Mouse (Mus musculus) stomach, embryonic 15.5 days (tissue): ENCODE results near the gene B4galt3. TPM values are rescaled to one million over a fixed set of nuclear protein-coding genes. Genes with fewer than 3 reads are reported as not detected.

Source experiments
- ATAC-seq: fragments of 200-750 bp; cut with Nextera tagmentation; 2 replicates; pipeline ENCODE4 v1.8.0; 2017; ENCODE audit warnings: low read depth, moderate number of reproducible peaks, moderate TSS enrichment; ENCODE audit not compliant: insufficient read depth, low FRiP score
- H3K27ac ChIP-seq: fragments of 300-500 bp; sonication (generic); 2 replicates; pipeline ENCODE4 v1.5.1; 2015; ENCODE audit warnings: mild to moderate bottlenecking, inconsistent platforms
- H3K27me3 ChIP-seq: fragments of 300-500 bp; sonication (generic); replicated peaks from 2 replicates; pipeline ENCODE4 v1.6.1; 2015; ENCODE audit warnings: inconsistent platforms
- H3K36me3 ChIP-seq: fragments of 300-500 bp; sonication (generic); 2 replicates; pipeline ENCODE4 v1.6.1; 2015; ENCODE audit warnings: inconsistent platforms
- H3K4me1 ChIP-seq: fragments of 300-500 bp; sonication (generic); 2 replicates; pipeline ENCODE4 v1.6.1; 2015; ENCODE audit warnings: inconsistent platforms
- H3K4me2 ChIP-seq: fragments of 300-500 bp; sonication (generic); 2 replicates; pipeline ENCODE4 v1.6.1; 2015; ENCODE audit warnings: mild to moderate bottlenecking, inconsistent platforms
- H3K4me3 ChIP-seq: fragments of 300-500 bp; sonication (generic); replicated peaks from 2 replicates; pipeline ENCODE4 v1.5.1; 2015; ENCODE audit warnings: inconsistent platforms
- H3K9ac ChIP-seq: fragments of 300-500 bp; sonication (generic); 2 replicates; pipeline ENCODE4 v1.6.1; 2015; ENCODE audit warnings: inconsistent platforms
- H3K9me3 ChIP-seq: fragments of 300-500 bp; sonication (generic); 2 replicates; pipeline ENCODE4 v1.6.1; 2016; ENCODE audit warnings: inconsistent platforms
- WGBS: fragments of 180-500 bp; shearing (Covaris S2); methylation state at CpG from one replicate; pipeline ENCODE4 v1.1.7; 2015; 5-methylcytosine and 5-hydroxymethylcytosine counted together
- polyA plus RNA-seq: library from polyadenylated mRNA; unstranded; fragments of >200 nt; fragmentation: Nextera tagmentation; extraction: Ambion mirVana; gene quantifications from 2 replicates; pipeline ENCODE4 v1.2.1, GENCODE M21; 2015

The B4galt3 gene
- polyA plus RNA-seq, 1 experiment from 2014 or later = 67.4 TPM

DNA sequence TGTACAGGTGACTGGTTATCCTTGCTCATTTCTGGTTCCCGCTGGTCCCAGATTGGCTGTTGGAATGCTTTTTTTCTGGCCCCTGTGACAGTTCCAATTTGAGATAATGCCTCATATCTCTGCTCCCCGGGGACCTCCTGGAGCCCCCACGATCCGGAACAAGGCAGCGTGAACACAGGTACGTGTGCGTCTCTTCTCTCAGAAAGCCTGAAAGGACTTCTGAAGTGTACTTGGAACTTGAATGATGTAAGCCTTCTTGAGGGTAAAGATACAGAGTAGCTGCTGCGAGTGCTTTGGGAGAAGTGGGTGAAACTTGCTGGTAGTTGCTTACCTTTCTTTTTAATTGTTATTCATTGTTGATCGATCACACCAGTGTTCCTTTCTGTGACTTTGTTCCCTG is 1.1 kb downstream of the B4galt3 start:
- peaks cover 12% of the 10 kb centered on the region; the same call in 1 of the 2 replicates for H3K4me1 ChIP-seq
- no peak for ATAC-seq
- H3K4me2 ChIP-seq = peak overlapping the region; percentile 90
- H3K36me3 ChIP-seq = peaks cover 36% of the 10 kb centered on the region
- 30% methylated on average over 9 of the region's 9 CpGs for WGBS
- no peaks in the 10 kb centered on the region for H3K27me3 ChIP-seq
- H3K27ac ChIP-seq = peak overlapping the region; percentile 75; the same call in 1 of the 2 replicates
- peak overlapping the region; percentile 62; the same call in 1 of the 2 replicates for H3K9ac ChIP-seq
- H3K4me3 ChIP-seq = peak overlapping the region; percentile 71
- H3K9me3 ChIP-seq = no peaks in the 10 kb centered on the region

DNA sequence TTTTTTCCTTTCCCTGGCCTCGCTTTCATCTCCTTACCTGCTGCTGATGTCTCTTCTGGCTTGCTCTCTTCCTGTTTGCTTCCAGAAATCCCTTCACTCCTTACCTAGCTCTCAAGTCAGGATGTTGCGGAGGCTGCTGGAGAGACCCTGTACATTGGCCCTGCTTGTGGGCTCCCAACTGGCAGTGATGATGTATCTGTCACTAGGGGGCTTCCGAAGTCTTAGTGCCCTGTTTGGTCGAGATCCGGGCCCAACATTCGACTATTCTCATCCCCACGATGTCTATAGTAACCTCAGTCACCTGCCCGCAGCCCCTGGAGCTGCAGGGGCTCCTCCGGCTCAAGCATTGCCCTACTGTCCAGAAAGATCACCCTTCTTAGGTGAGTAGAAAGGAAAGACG is 1.5 kb downstream of the B4galt3 start:
- Histone ChIP-seq H3K4me3 (peak overlapping the region; percentile 71; the same call in 1 of the 2 replicates), H3K9me3 (no peaks in the 10 kb centered on the region), H3K4me1 (peaks cover 12% of the 10 kb centered on the region; the same call in 1 of the 2 replicates), H3K27ac (no peak overlapping the region), H3K27me3 (no peaks in the 10 kb centered on the region), H3K4me2 (peak overlapping the region; percentile 90; the same call in 1 of the 2 replicates), H3K36me3 (peaks cover 40% of the 10 kb centered on the region), H3K9ac (no peak overlapping the region)
- ATAC-seq = no peak
- 59% methylated on average over 10 of the region's 10 CpGs for WGBS

DNA sequence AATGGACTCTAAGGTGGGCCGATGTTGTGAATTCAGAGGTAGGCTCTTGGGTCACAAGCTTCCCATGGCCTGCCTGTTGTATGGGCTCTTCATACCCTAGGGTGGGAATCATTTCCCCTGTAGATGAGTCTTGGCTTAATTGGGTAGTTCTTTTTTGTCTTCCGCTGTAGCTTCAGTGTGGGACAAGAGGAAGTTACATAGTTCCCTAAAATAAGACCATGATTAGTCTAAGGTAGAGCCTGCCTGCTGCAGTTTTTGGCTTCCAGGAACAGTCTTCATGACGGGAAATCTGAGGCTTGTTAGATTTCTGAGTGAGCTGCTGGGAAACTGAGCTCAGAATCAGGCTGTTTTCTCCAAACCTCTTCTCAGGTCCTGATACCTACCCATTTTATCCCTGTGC is 2.0 kb downstream of the B4galt3 start:
- 84% methylated on average over 3 of the region's 3 CpGs for WGBS
- no peak overlapping the region for H3K9ac ChIP-seq
- peaks cover 12% of the 10 kb centered on the region; the same call in 1 of the 2 replicates for H3K4me1 ChIP-seq
- H3K9me3 ChIP-seq = no peaks in the 10 kb centered on the region
- H3K27me3 ChIP-seq = no peaks in the 10 kb centered on the region
- H3K27ac ChIP-seq = no peak overlapping the region
- no peak for ATAC-seq
- H3K36me3 ChIP-seq = peaks cover 45% of the 10 kb centered on the region
- no peak overlapping the region for H3K4me3 ChIP-seq
- H3K4me2 ChIP-seq = peak overlapping the region; percentile 90; the same call in 1 of the 2 replicates

DNA sequence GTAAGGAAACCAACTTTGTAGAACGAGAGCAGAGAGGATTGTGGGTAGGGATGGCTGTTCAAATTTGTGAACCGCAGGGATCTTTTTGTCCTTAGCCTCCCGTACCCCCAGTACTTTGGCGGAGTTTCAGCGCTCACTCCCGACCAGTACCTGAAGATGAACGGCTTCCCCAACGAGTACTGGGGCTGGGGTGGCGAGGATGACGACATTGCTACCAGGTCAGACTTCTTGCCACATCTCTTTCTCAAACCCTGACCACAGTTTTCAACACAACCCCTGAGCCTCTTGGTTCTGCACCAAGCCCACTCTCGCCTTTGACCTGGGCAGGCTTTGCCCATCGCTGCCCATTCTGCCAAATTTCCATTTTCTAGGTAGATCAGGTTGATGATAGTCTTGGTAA is 4.0 kb downstream of the B4galt3 start:
- H3K9me3 ChIP-seq = no peaks in the 10 kb centered on the region
- no peak overlapping the region for H3K4me2 ChIP-seq
- H3K27me3 ChIP-seq = no peaks in the 10 kb centered on the region
- H3K4me3 ChIP-seq = no peak overlapping the region
- H3K9ac ChIP-seq = no peak overlapping the region
- H3K36me3 ChIP-seq = peaks cover 55% of the 10 kb centered on the region
- no peak overlapping the region for H3K27ac ChIP-seq
- no peak for ATAC-seq
- peaks cover 12% of the 10 kb centered on the region; the same call in 1 of the 2 replicates for H3K4me1 ChIP-seq
- WGBS = 87% methylated on average over 12 of the region's 12 CpGs

DNA sequence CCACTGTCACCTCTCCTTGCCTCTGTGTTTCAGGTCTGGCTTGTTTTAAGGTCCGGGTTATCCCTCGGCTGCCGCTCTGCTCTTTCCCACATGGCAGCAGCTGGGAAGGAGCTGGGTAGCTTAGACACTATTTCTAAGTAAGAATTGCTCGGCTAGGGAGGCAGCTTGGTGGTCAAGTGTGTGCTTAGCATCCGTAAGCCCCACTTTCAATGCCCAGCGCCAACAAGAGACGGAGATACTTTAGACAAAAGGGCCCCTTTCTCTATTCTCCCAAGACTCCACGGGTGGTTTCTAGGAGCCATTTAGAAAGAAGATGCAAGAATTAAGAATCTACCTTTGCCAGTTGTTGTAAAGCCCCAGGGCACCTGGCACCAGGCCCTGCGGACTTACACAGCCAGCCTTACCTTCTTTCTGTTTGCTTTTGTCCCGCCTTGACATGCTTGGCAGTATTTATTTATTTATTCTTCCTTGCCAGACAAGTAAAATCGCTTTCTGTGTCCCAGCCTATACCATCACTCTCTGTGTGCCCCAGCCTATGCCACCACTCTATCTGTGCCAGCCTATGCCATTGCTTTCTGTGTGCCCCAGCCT is 5.1 kb downstream of the B4galt3 start:
- no peak for ATAC-seq
- Histone ChIP-seq H3K4me3 (no peak overlapping the region), H3K27ac (no peak overlapping the region), H3K9ac (no peak overlapping the region), H3K36me3 (peaks cover 55% of the 10 kb centered on the region), H3K9me3 (no peaks in the 10 kb centered on the region), H3K4me1 (peaks cover 22% of the 10 kb centered on the region), H3K27me3 (no peaks in the 10 kb centered on the region), H3K4me2 (no peak overlapping the region)
- WGBS = 83% methylated on average over 11 of the region's 11 CpGs

DNA sequence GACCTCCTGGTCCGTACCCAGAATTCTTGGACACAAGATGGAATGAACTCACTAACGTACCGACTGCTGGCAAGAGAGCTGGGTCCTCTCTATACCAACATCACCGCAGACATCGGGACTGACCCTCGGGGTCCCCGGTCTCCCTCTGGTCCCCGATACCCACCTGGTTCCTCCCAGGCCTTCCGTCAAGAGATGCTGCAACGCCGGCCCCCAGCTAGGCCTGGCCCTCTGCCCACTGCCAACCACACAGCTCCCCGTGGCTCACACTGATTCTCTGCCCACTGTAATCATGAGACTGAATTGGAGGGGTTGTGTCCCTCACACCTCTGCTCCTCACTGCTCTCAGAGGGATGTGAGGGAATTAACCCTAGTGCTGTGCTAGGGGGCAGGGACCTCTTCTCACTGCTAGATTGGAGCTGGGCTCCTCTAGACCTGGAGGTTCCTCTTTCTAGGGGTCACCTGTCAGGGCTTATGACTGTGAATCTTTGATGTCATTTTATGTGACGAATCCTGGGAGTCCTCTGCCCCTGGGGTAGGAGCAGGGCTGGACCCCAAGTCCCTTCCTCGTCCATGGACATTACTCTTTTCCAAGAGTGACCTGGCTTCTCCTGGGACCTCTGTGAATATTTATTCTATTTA is 6.1 kb downstream of the B4galt3 start:
- WGBS = 88% methylated on average over 14 of the region's 14 CpGs

DNA sequence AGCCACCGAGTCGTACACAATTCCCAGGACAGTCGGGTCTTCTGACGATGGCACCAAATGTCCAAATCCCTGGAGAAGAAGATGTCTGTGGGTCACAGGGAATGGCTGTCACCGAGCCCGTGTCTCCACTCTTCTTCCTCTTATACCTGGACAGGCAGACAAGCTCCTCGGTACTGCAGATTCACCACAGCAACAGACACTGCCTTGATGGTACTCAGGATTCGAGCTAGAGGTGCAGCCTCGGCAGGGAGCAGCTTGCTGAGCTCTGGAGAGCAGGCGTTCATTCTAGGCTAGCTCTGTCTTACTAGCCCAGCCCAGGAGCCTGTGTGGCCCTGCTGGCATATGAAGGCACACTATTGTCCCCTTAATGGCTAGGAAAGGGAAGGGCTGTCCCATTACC is 7.6 kb downstream of the B4galt3 start:
- Histone ChIP-seq H3K9me3 (no peaks in the 10 kb centered on the region), H3K4me2 (no peak overlapping the region), H3K4me1 (peaks cover 12% of the 10 kb centered on the region), H3K9ac (no peak overlapping the region), H3K36me3 (peaks cover 53% of the 10 kb centered on the region), H3K4me3 (no peak overlapping the region), H3K27me3 (no peaks in the 10 kb centered on the region), H3K27ac (no peak overlapping the region)
- 82% methylated on average over 10 of the region's 10 CpGs for WGBS
- no peak for ATAC-seq

More for the DNA sequence above, 6.1 kb downstream of the B4galt3 start:
- Histone ChIP-seq H3K4me1 (peaks cover 21% of the 10 kb centered on the region), H3K9me3 (no peaks in the 10 kb centered on the region), H3K9ac (no peak overlapping the region), H3K36me3 (peaks cover 55% of the 10 kb centered on the region), H3K4me3 (no peak overlapping the region), H3K27me3 (no peaks in the 10 kb centered on the region), H3K27ac (no peak overlapping the region), H3K4me2 (no peak overlapping the region)
- no peak for ATAC-seq

DNA sequence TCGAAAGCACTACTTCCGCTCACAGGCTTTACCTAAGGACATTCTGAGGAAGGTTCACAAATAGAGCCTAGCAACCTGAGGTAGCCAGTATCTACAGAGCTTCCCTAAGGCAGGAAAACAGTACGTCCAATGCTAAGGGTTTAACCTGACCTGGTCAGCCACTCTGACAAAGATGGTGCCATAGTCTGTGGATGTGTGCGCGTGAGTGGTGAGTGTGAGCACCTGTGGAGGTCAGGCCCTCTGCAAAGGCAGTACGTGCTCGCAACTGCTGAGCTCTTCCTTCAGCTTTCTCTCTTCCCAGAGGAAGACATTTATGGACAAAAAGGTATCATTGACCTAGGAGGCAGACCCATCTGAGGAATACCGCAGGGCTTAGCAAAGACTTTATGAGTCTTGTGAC is 8.3 kb downstream of the B4galt3 start:
- Histone ChIP-seq H3K9ac (no peak overlapping the region), H3K36me3 (peaks cover 47% of the 10 kb centered on the region), H3K9me3 (no peaks in the 10 kb centered on the region), H3K4me1 (peaks cover 12% of the 10 kb centered on the region), H3K27me3 (no peaks in the 10 kb centered on the region), H3K27ac (no peak overlapping the region), H3K4me3 (no peak overlapping the region), H3K4me2 (no peak overlapping the region)
- 95% methylated on average over 8 of the region's 8 CpGs for WGBS
- ATAC-seq = no peak

DNA sequence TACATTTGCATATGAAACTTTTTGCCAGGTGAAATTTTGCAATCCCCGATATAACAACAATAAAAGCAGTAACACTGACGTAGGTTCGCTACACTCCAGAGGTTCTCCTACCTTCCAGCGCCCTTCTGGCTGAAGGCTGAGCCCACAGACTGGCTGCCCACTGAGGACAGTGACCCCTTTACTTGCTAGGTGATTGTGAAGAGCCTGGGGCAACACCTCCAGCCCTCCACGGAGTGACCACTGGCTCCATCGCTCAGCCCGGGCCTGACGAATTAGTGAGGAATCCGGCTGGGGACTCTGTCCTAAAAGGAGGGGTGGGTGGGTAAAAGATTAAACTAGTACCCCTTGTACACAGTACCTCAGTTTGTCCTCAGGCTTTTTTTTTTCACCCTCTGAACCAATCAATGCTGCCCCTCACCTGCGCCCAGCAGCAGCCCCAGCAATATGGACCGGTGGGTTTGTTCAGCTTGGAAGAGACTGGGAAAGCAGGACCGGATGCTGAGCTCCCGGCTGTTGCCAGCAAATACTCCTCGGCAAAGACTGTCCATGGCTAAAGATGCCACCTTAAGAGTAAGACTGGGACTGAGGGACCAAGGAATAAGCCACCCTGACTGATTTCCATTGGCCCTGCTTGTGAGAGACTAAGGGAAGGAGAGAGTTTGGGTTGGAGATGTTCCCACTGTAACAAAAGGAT is 9.0 kb downstream of the B4galt3 start:
- Histone ChIP-seq H3K9me3 (no peaks in the 10 kb centered on the region), H3K4me2 (peak overlapping the region; percentile 81; the same call in 1 of the 2 replicates), H3K4me1 (peaks cover 12% of the 10 kb centered on the region), H3K4me3 (no peak overlapping the region), H3K27me3 (no peaks in the 10 kb centered on the region), H3K9ac (no peak overlapping the region), H3K36me3 (peaks cover 41% of the 10 kb centered on the region), H3K27ac (no peak overlapping the region)
- ATAC-seq = no peak
- 90% methylated on average over 14 of the region's 14 CpGs for WGBS

DNA sequence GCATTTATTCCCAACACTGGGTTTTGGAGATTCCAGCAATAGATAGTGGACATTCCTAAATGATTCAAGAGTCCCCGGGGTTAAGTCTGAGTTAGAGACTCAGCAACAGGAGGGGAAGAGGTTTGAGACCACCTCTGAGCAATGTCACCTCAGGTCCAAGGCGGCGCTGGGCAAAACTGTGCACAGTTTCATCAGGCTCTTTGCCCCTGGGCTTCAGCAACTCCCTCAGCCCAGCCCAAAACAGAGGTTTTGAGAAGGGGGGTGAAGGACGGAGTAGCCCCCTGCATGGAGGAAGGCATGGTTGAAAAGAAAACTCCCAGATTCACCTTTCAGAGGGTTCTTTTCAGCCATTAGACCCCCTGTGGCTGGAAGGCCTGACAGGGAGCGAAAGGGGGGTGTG is 9.6 kb downstream of the B4galt3 start:
- peak overlapping the region; percentile 81 for H3K4me2 ChIP-seq
- H3K36me3 ChIP-seq = peaks cover 42% of the 10 kb centered on the region
- no peak for ATAC-seq
- H3K9me3 ChIP-seq = no peaks in the 10 kb centered on the region
- no peak overlapping the region for H3K27ac ChIP-seq
- H3K4me1 ChIP-seq = peaks cover 12% of the 10 kb centered on the region
- peak overlapping the region; percentile 10; the same call in 1 of the 2 replicates for H3K9ac ChIP-seq
- H3K27me3 ChIP-seq = no peaks in the 10 kb centered on the region
- peak overlapping the region; percentile 72 for H3K4me3 ChIP-seq
- WGBS = 59% methylated on average over 5 of the region's 5 CpGs

DNA sequence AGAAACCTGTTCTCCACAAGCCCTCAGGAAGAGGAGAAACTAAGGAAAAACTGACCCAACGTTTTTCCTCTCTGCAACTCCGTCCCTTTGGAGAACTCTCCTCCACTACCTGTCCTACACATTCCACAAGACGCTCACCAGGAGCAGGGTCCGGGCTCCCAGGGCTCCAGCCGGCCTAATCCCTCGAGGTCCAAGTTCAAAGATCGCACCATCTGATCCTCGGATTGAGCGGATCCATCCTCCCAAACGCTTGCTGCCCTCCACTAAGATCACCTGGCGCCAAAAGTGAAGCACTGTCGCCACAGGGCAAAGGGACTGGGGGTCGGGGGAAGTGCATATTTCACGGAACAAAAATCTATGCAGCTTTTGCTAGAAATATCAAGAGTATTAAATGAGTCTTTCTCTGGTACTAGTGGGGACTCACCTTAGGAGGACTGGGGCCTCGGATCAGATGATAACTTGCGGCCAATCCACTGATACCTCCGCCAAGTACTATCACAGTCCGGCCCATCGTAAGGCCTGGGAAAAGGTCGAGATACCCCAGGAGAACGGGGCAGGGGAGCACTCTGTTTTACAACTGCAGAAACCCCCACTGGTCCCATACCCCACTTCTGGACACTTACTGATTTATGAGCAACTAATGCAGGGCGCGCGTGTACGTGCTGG is 10.3 kb downstream of the B4galt3 start:
- Histone ChIP-seq H3K27me3 (no peaks in the 10 kb centered on the region), H3K36me3 (peaks cover 38% of the 10 kb centered on the region), H3K4me2 (peak overlapping the region; percentile 81), H3K27ac (peak overlapping the region; percentile 68; the same call in 1 of the 2 replicates), H3K4me3 (peak overlapping the region; percentile 72), H3K4me1 (peaks cover 12% of the 10 kb centered on the region), H3K9me3 (no peaks in the 10 kb centered on the region), H3K9ac (peak overlapping the region; percentile 64)
- WGBS = 1% methylated on average over 25 of the region's 25 CpGs
- ATAC-seq = peak; percentile 21
